7 mouse cellular contexts compared by ENCODE assay signal in genomic region chr13:37826994-37827262, GRCm38 (mm10). TPM values are rescaled to one million over a fixed set of nuclear protein-coding genes. Genes with fewer than 3 reads are reported as not detected.
A peak's percentile ranks its signal among the peaks of the same experiment; 100 is the strongest.
DNase-seq lines count a peak whose midpoint lies in the region; ATAC-seq and TF ChIP-seq lines count a peak whose summit lies in the region.

No protein-coding gene starts in this region.

- no peak for DNase-seq in lung, postnatal 4 days
- DNase-seq in gastrocnemius, postnatal 4 days (ENCODE audit: low spot score in 2 of 2) = no peak
- DNase-seq in adrenal gland, adult (ENCODE audit: inconsistent age in 2 of 2, low spot score in 1 of 2) = no peak

- H3K9ac ChIP-seq in lung, embryonic 15.5 days = peak overlapping the region; percentile 82
- peak overlapping the region; percentile 85 for H3K9ac ChIP-seq in limb, embryonic 12.5 days (replicated peaks)
- H3K9ac ChIP-seq in stomach, embryonic 14.5 days (replicated peaks; ENCODE audit: low read depth, low read length) = peak overlapping the region; percentile 89

- ATAC-seq in lung, embryonic 15.5 days (ENCODE audit: borderline replicate concordance, extremely low read depth, low FRiP score, low TSS enrichment) = no peak
- peak; percentile 49; the same call in 1 of the 2 replicates for ATAC-seq in limb, embryonic 12.5 days (ENCODE audit: insufficient number of reproducible peaks, insufficient read depth, low FRiP score, low TSS enrichment, low read depth)
- no peak for ATAC-seq in stomach, embryonic 14.5 days (ENCODE audit: insufficient number of reproducible peaks, insufficient read depth, low FRiP score, low read depth)

- no peaks in the 10 kb centered on the region for H3K36me3 ChIP-seq in lung, embryonic 15.5 days
- H3K36me3 ChIP-seq in limb, embryonic 12.5 days = no peaks in the 10 kb centered on the region
- H3K36me3 ChIP-seq in stomach, embryonic 14.5 days (ENCODE audit: control insufficient read depth, insufficient read depth, low read length) = no peaks in the 10 kb centered on the region

- H3K4me2 ChIP-seq in lung, embryonic 15.5 days = peak overlapping the region; percentile 97
- peak overlapping the region; percentile 93 for H3K4me2 ChIP-seq in limb, embryonic 12.5 days
- H3K4me2 ChIP-seq in stomach, embryonic 14.5 days (replicated peaks; ENCODE audit: low read depth, low read length) = peak overlapping the region; percentile 96

- WGBS in lung, embryonic 15.5 days = 2% methylated on average over 30 of the region's 36 CpGs
- WGBS in limb, embryonic 12.5 days = under 1% methylated on average over 36 of the region's 36 CpGs
- under 1% methylated on average over 32 of the region's 36 CpGs for WGBS in stomach, embryonic 14.5 days

- no peak for TF ChIP-seq POLR2A in embryonic fibroblast, embryonic 13.5 days (IDR thresholded peaks at IDR 0.05; ENCODE audit: low read depth, low read length)

- H3K27me3 ChIP-seq in lung, embryonic 15.5 days = no peaks in the 10 kb centered on the region
- H3K27me3 ChIP-seq in limb, embryonic 12.5 days = peaks cover 4% of the 10 kb centered on the region
- H3K27me3 ChIP-seq in stomach, embryonic 14.5 days (ENCODE audit: control insufficient read depth, insufficient read depth, low read length) = no peaks in the 10 kb centered on the region

- peak overlapping the region; percentile 71 for H3K4me3 ChIP-seq in lung, embryonic 15.5 days
- H3K4me3 ChIP-seq in embryonic fibroblast, embryonic 13.5 days (ENCODE audit: insufficient read depth, low read length) = peak overlapping the region; percentile 94
- peak overlapping the region; percentile 85 for H3K4me3 ChIP-seq in limb, embryonic 12.5 days (replicated peaks)
- H3K4me3 ChIP-seq in stomach, embryonic 14.5 days (ENCODE audit: low read depth, low read length) = peak overlapping the region; percentile 93

- no peaks in the 10 kb centered on the region for H3K9me3 ChIP-seq in lung, embryonic 15.5 days
- H3K9me3 ChIP-seq in limb, embryonic 12.5 days = no peaks in the 10 kb centered on the region
- no peaks in the 10 kb centered on the region for H3K9me3 ChIP-seq in stomach, embryonic 14.5 days (ENCODE audit: control insufficient read depth, low read depth, low read length)

- TF ChIP-seq CTCF in embryonic fibroblast, embryonic 13.5 days (IDR thresholded peaks at IDR 0.05; ENCODE audit: borderline replicate concordance, insufficient read depth, low read length) = no peak

- H3K4me1 ChIP-seq in lung, embryonic 15.5 days = peaks cover 44% of the 10 kb centered on the region
- H3K4me1 ChIP-seq in embryonic fibroblast, embryonic 13.5 days (ENCODE audit: control insufficient read depth, insufficient read depth, low read length) = 0 out of 2 replicates have a peak, but pooled peaks cover 7% of the 10 kb centered on the region
- peaks cover 35% of the 10 kb centered on the region for H3K4me1 ChIP-seq in limb, embryonic 12.5 days (replicated peaks)
- peaks cover 39% of the 10 kb centered on the region for H3K4me1 ChIP-seq in stomach, embryonic 14.5 days (ENCODE audit: control insufficient read depth, insufficient read depth, low read length)

- peak overlapping the region; percentile 94 for H3K27ac ChIP-seq in lung, embryonic 15.5 days
- H3K27ac ChIP-seq in embryonic fibroblast, embryonic 13.5 days (ENCODE audit: insufficient read depth, low read length) = peak overlapping the region; percentile 65
- H3K27ac ChIP-seq in limb, embryonic 12.5 days = peak overlapping the region; percentile 86
- peak overlapping the region; percentile 96 for H3K27ac ChIP-seq in stomach, embryonic 14.5 days (ENCODE audit: low read length)

RNA-seq across cellular contexts. Expression of gene Rreb1, which starts 48.7 kb away (rescaled TPM):
- 16.8 and 17.9 TPM in 2 replicates for polyA plus RNA-seq in lung, embryonic 15.5 days (2015; fragmentation: Nextera tagmentation; extraction: Ambion mirVana)
- 14.1 and 15.5 TPM in 2 replicates for polyA plus RNA-seq in embryonic fibroblast, embryonic 13.5 days (2011; ENCODE audit: insufficient read length, low read depth, missing spikeins)
- polyA plus RNA-seq in limb, embryonic 12.5 days (2016; fragmentation: Nextera tagmentation; extraction: Ambion mirVana) = 7.7 and 10.3 TPM in 2 replicates
- polyA plus RNA-seq in stomach, embryonic 14.5 days (2014; fragmentation: Nextera tagmentation; extraction: Ambion mirVana) = 21.2 and 22.4 TPM in 2 replicates
- 10 to 100 TPM; 51.0 to 53.6 TPM for total RNA-seq in gastrocnemius, postnatal 4 days (2021)
